Mouse (Mus musculus) forebrain, embryonic 14.5 days (tissue): ENCODE results near the gene Apaf1. TPM values are rescaled to one million over a fixed set of nuclear protein-coding genes. Genes with fewer than 3 reads are reported as not detected.

Experiments used
- ATAC-seq: fragments of 200-750 bp; cut with Nextera tagmentation; 2 replicates; pipeline ENCODE4 v1.8.0; 2017; ENCODE audit warnings: mild to moderate bottlenecking, moderate library complexity
- DNase-seq: peaks from one replicate; pipeline ENCODE4 v3.0.0-alpha.2; 2015; ENCODE audit warnings: low spot score
- H3K27ac ChIP-seq: fragments of 300-500 bp; sonication (generic); 2 replicates; pipeline ENCODE4 v1.5.1; 2014; ENCODE audit warnings: low read depth, mild to moderate bottlenecking, control low read depth, low read length, moderate library complexity
- H3K27me3 ChIP-seq: fragments of 300-500 bp; sonication (generic); replicated peaks from 2 replicates; pipeline ENCODE4 v1.6.1; 2014; ENCODE audit warnings: low read length, control low read depth, mixed read lengths; ENCODE audit not compliant: control insufficient read depth, insufficient read depth
- H3K36me3 ChIP-seq: fragments of 300-500 bp; sonication (generic); 2 replicates; pipeline ENCODE4 v1.6.1; 2014; ENCODE audit warnings: low read length, control low read depth; ENCODE audit not compliant: control insufficient read depth, insufficient read depth
- H3K4me1 ChIP-seq: fragments of 300-500 bp; sonication (generic); 2 replicates; pipeline ENCODE4 v1.6.1; 2014; ENCODE audit warnings: antibody characterized with exemption, low read length, control low read depth; ENCODE audit not compliant: control insufficient read depth, insufficient read depth
- H3K4me2 ChIP-seq: fragments of 300-500 bp; sonication (generic); 2 replicates; pipeline ENCODE4 v1.6.1; 2014; ENCODE audit warnings: mild to moderate bottlenecking, control low read depth, low read length
- H3K4me3 ChIP-seq: fragments of 300-500 bp; sonication (generic); 2 replicates; pipeline ENCODE4 v1.5.1; 2014; ENCODE audit warnings: low read depth, low read length, control low read depth
- H3K9ac ChIP-seq: fragments of 300-500 bp; sonication (generic); 2 replicates; pipeline ENCODE4 v1.6.1; 2014; ENCODE audit warnings: mild to moderate bottlenecking, low read length, control low read depth, moderate library complexity
- H3K9me3 ChIP-seq: fragments of 300-500 bp; sonication (generic); replicated peaks from 2 replicates; pipeline ENCODE4 v1.6.1; 2016; ENCODE audit warnings: low read length, control low read depth, mixed read lengths; ENCODE audit not compliant: control insufficient read depth
- WGBS: fragments of 180-500 bp; shearing (Covaris S2); extraction: QIAGEN DNeasy Blood & Tissue Kit; methylation state at CpG from one replicate; pipeline ENCODE4 v1.1.7; 2014; 5-methylcytosine and 5-hydroxymethylcytosine counted together
- polyA plus RNA-seq: library from polyadenylated mRNA; unstranded; fragments of >200 nt; fragmentation: Nextera tagmentation; extraction: Ambion mirVana; gene quantifications from 2 replicates; pipeline ENCODE4 v1.2.1, GENCODE M21; 2014

Apaf1 gene
- polyA plus RNA-seq, 1 experiment from 2014 or later = 22.9 TPM

GRCm38 (mm10) chr10:90974084-90974483 lies 108.5 kb downstream of the Apaf1 start:
- Histone ChIP-seq H3K36me3 (no peaks in the 10 kb centered on the region), H3K4me3 (no peak overlapping the region), H3K4me2 (no peak overlapping the region), H3K9ac (no peak overlapping the region), H3K27ac (no peak overlapping the region), H3K4me1 (peaks cover 10% of the 10 kb centered on the region), H3K27me3 (peaks cover 2% of the 10 kb centered on the region; the same call in 1 of the 2 replicates), H3K9me3 (no peaks in the 10 kb centered on the region)
- DNase-seq (no peak), ATAC-seq (no peak)
- WGBS = 80% methylated on average over 2 of the region's 2 CpGs

DNA sequence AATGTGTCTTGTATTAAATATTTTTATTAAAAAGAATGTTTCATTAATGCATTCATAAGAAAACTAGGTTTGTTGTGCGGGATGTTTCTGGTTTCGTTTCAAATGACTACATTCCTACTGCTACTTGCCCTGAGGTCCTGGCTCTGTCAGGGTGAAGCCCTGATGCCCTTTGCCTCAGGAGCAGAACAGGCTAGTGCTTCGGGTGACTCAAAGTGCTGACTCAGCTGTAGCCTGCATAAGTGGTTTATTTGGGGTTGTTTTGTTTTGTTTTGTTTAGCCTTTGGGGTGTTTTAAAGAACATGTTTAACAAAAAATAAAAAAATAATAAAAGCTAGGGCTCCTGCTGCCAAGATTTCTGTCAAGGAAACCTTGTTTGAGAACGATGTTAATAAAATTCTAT lies 112.0 kb downstream of the Apaf1 start:
- DNase-seq (no peak), ATAC-seq (no peak)
- Histone ChIP-seq H3K4me2 (no peak overlapping the region), H3K9me3 (no peaks in the 10 kb centered on the region), H3K4me1 (peaks cover 10% of the 10 kb centered on the region), H3K27ac (no peak overlapping the region), H3K9ac (no peak overlapping the region), H3K36me3 (no peaks in the 10 kb centered on the region), H3K4me3 (no peak overlapping the region), H3K27me3 (peaks cover 18% of the 10 kb centered on the region)
- WGBS = 45% methylated on average over 4 of the region's 4 CpGs

DNA sequence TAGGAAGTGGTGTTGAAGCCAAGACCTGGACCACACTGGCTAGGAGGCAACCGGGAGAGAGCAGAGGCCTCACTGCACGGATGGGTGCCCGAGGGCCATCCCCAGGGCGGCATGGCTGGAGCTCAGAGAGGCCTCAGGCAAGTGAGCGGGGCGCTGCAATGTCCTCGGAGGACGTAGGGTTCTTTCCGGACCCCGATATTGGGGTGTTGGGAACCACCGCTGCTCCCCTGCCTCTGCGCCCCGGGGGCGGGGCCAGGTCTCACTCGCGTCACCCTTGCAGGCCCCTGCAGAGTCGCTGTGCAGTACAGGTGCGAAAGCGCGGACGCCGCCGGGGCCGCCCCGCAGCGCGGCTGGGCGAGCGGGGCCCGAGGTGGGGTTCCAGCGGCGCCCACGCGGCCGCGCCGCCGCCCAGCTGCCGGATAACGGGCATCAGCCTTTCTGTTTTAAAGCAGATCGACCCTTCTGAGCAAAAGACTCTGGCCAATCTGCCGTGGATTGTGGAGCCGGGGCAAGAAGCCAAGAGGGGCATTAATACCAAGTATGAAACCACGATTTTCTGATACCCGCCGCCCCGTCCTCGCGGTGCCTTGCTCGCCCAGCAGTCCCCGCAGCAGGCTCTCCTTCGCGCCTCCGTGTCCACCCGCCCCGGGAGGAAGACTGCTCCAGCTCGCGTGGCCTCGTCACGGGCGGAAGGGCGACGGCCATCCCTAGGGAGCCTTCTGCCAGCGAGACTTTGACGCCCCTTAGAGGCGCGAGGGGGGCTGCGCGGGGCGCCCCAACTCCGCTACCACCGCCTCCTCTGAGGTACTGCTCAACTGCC lies 113.0 kb downstream of the Apaf1 start:
- peak overlapping the region; percentile 41 for H3K4me3 ChIP-seq
- 3% methylated on average over 57 of the region's 72 CpGs for WGBS
- peak; percentile 48 for DNase-seq
- no peaks in the 10 kb centered on the region for H3K9me3 ChIP-seq
- H3K27ac ChIP-seq = no peak overlapping the region
- H3K9ac ChIP-seq = peak overlapping the region; percentile 54
- peaks cover 18% of the 10 kb centered on the region for H3K27me3 ChIP-seq
- no peaks in the 10 kb centered on the region for H3K36me3 ChIP-seq
- peaks cover 10% of the 10 kb centered on the region for H3K4me1 ChIP-seq
- peak; percentile 46 for ATAC-seq
- peak overlapping the region; percentile 79 for H3K4me2 ChIP-seq

- ATAC-seq (no peak), DNase-seq (no peak)
- H3K27ac ChIP-seq = no peak overlapping the region
- no peak overlapping the region for H3K9ac ChIP-seq
- 85% methylated on average over 10 of the region's 10 CpGs for WGBS
- no peak overlapping the region for H3K4me3 ChIP-seq
- no peak overlapping the region for H3K4me2 ChIP-seq
- no peaks in the 10 kb centered on the region for H3K9me3 ChIP-seq
- H3K36me3 ChIP-seq = no peaks in the 10 kb centered on the region
- peaks cover 10% of the 10 kb centered on the region for H3K4me1 ChIP-seq
- H3K27me3 ChIP-seq = peaks cover 18% of the 10 kb centered on the region
Observed at GRCm38 (mm10) chr10:90968247-90968646, 114.3 kb downstream of the Apaf1 start.

DNA sequence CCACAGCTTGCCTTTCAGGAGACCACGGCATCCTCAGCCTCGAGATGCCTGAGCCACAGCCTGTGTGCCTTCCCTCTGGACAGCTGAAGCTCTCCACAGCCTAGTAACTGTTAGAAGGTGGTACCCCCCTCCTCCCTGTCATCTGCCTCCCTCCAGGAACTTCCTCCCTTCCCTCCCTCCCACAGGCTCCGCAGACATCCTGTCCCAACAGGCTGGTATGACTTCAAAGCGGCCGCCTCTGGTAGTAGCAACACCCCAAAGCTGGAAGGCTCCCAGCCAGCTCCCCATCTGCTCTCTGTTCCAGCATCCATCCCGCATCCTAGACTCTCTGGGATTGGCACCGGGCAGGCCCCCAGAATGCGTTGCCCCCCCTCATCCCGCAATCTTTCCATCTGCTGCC lies 115.7 kb downstream of the Apaf1 start:
- 23% methylated on average over 9 of the region's 9 CpGs for WGBS
- no peaks in the 10 kb centered on the region for H3K9me3 ChIP-seq
- peaks cover 10% of the 10 kb centered on the region for H3K4me1 ChIP-seq
- ATAC-seq = peak; percentile 84
- peak; percentile 85 for DNase-seq
- H3K4me3 ChIP-seq = no peak overlapping the region
- H3K9ac ChIP-seq = no peak overlapping the region
- H3K4me2 ChIP-seq = 0 out of 2 replicates have a peak overlapping the region, but pooled peaks have one; percentile 1
- no peaks in the 10 kb centered on the region for H3K36me3 ChIP-seq
- H3K27ac ChIP-seq = no peak overlapping the region
- H3K27me3 ChIP-seq = peaks cover 18% of the 10 kb centered on the region

GRCm38 (mm10) chr10:90965671-90966315 lies 116.8 kb downstream of the Apaf1 start:
- Histone ChIP-seq H3K27me3 (peaks cover 18% of the 10 kb centered on the region), H3K4me1 (peaks cover 10% of the 10 kb centered on the region), H3K36me3 (no peaks in the 10 kb centered on the region), H3K4me2 (no peak overlapping the region), H3K9me3 (no peaks in the 10 kb centered on the region), H3K9ac (no peak overlapping the region), H3K4me3 (no peak overlapping the region), H3K27ac (no peak overlapping the region)
- ATAC-seq (no peak), DNase-seq (no peak)
- 46% methylated on average over 14 of the region's 14 CpGs for WGBS

GRCm38 (mm10) chr10:90964511-90964910 lies 118.1 kb downstream of the Apaf1 start:
- Histone ChIP-seq H3K4me1 (peaks cover 3% of the 10 kb centered on the region), H3K4me2 (no peak overlapping the region), H3K9me3 (no peaks in the 10 kb centered on the region), H3K36me3 (no peaks in the 10 kb centered on the region), H3K27me3 (peaks cover 18% of the 10 kb centered on the region), H3K27ac (no peak overlapping the region), H3K4me3 (no peak overlapping the region), H3K9ac (no peak overlapping the region)
- ATAC-seq = no peak
- no peak for DNase-seq
- 27% methylated on average over 9 of the region's 9 CpGs for WGBS

- Histone ChIP-seq H3K4me2 (no peak overlapping the region), H3K9ac (no peak overlapping the region), H3K4me1 (no peaks in the 10 kb centered on the region), H3K36me3 (no peaks in the 10 kb centered on the region), H3K27ac (no peak overlapping the region), H3K27me3 (no peaks in the 10 kb centered on the region), H3K4me3 (no peak overlapping the region), H3K9me3 (no peaks in the 10 kb centered on the region)
- ATAC-seq (no peak), DNase-seq (no peak)
- 77% methylated on average over 7 of the region's 7 CpGs for WGBS
Observed at GRCm38 (mm10) chr10:90960374-90960773, 122.2 kb downstream of the Apaf1 start.

DNA sequence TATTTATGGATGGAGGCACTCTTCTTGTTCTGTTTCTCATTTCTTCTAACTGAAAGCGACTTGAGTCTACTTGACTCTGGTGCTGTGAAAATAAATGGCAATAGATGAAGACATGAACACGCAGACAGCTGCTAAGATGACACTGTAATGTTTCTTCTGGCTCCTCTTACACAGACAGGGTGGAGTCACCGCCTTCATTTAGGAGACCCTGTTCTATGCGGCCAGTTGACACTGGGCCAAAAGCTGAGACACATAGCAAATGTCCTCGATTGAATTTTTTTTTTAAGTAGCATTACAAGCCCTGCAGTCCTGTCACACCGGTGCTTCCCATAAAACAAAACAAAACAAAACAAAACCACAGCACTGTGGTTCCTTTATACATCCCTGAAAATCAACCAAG lies 128.7 kb downstream of the Apaf1 start:
- H3K9me3 ChIP-seq = no peaks in the 10 kb centered on the region
- H3K4me3 ChIP-seq = no peak overlapping the region
- ATAC-seq (no peak), DNase-seq (no peak)
- H3K9ac ChIP-seq = no peak overlapping the region
- no peaks in the 10 kb centered on the region for H3K27me3 ChIP-seq
- WGBS = 89% methylated on average over 6 of the region's 6 CpGs
- H3K36me3 ChIP-seq = 0 out of 2 replicates have a peak, but pooled peaks cover 3% of the 10 kb centered on the region
- H3K4me1 ChIP-seq = no peaks in the 10 kb centered on the region
- H3K27ac ChIP-seq = no peak overlapping the region
- H3K4me2 ChIP-seq = no peak overlapping the region
